Mouse (Mus musculus): Measurements from ENCODE around the gene Rev1. TPM values are rescaled to one million over a fixed set of nuclear protein-coding genes. Genes with fewer than 3 reads are reported as not detected.

The Rev1 gene
- 20.4 and 24.0 TPM in 2 replicates for polyA plus RNA-seq (2014; fragmentation: Nextera tagmentation; extraction: Ambion mirVana)

DNA sequence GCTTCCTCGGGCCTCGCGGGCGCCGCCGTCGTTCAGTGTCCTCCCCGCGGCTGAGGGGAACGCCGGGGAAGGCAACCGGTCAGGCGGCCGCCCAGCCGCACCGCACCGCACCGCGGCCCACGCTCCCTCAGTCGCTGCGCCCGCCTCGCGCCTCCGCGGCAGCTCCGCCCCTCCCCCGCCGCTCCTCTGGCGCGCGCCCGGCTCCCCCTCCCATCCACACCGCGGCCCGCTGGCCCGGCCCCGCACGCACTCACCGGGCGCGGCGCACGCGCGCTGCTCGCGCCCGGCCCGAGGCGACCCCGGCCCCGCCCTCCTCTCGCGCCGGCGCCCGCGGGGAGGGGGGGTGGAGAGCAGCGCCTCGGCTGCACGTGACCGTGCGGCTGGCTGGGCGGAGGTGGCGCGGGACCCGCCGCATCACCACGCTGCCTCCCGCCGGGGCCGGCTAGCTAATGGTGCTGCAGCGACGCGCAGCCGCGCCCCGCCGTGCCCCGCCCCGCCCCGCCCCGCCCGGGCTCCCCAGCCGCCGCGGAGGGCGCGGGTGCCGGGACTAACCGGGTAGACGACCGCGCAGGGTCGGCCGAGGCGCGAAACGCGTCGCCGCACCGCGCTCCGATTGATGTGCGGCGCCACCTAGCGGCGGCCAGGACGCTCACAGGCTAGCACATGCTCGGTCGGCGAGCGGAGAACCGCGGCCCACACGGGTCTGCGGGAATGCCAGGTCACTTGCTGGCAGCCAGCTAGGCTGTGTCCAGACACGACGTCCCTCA, at the start of gene Rev1:
Rev1 (minus strand) TSS at position 301 of the 767 bp plus-strand sequence.
- Histone ChIP-seq H3K4me3 (ENCODE audit: low read depth, low read length) (peak within 1 kb of the TSS; percentile 84), H3K4me2 (peak within 1 kb of the TSS; percentile 84), H3K4me1 (ENCODE audit: control insufficient read depth, insufficient read depth, low read length) (peaks cover 8% of the 10 kb centered on the region), H3K27me3 (ENCODE audit: control insufficient read depth, insufficient read depth, low read length) (no peaks in the 10 kb centered on the region), H3K27ac (ENCODE audit: low read depth, low read length) (peak within 1 kb of the TSS; percentile 95), H3K9ac (ENCODE audit: low read depth, low read length) (peak within 1 kb of the TSS; percentile 89), H3K9me3 (replicated peaks; ENCODE audit: control insufficient read depth, low read length) (no peaks in the 10 kb centered on the region), H3K36me3 (ENCODE audit: control insufficient read depth, insufficient read depth, low read length) (no peaks in the 10 kb centered on the region)
- ATAC-seq (replicated peaks; ENCODE audit: insufficient number of reproducible peaks, low FRiP score, low TSS enrichment) = peak; percentile 94
- WGBS (ENCODE audit: insufficient replicate concordance) = under 1% methylated on average over 56 of the region's 122 CpGs

DNA sequence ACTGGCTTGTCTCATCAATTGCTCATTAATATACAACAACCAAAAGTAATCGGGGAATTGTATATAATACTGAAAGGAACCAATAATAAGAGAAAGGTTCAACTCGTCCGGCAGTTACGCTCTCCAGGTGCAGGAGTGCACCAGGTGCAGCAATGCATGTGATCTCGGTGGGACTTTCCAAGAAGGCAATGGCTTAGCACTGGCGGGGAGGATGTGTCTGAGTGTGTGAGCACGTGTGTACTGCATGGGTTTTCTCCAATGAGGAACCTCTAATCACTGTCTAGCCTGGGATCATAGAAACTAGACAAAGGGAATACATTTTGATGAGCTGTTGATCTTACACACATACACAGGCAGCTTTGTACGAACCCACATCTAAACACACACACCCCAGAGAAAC, 49.3 kb upstream of the Rev1 start:
- H3K4me2 ChIP-seq = no peak overlapping the region
- no peak overlapping the region for H3K4me3 ChIP-seq (ENCODE audit: low read depth, low read length)
- no peak for ATAC-seq (replicated peaks; ENCODE audit: insufficient number of reproducible peaks, low FRiP score, low TSS enrichment)
- no peaks in the 10 kb centered on the region for H3K9me3 ChIP-seq (replicated peaks; ENCODE audit: control insufficient read depth, low read length)
- no peaks in the 10 kb centered on the region for H3K4me1 ChIP-seq (ENCODE audit: control insufficient read depth, insufficient read depth, low read length)
- no peak overlapping the region for H3K9ac ChIP-seq (ENCODE audit: low read depth, low read length)
- H3K27ac ChIP-seq (ENCODE audit: low read depth, low read length) = no peak overlapping the region
- no peaks in the 10 kb centered on the region for H3K27me3 ChIP-seq (ENCODE audit: control insufficient read depth, insufficient read depth, low read length)
- no peaks in the 10 kb centered on the region for H3K36me3 ChIP-seq (ENCODE audit: control insufficient read depth, insufficient read depth, low read length)
- WGBS (ENCODE audit: insufficient replicate concordance) = 86% methylated on average over 8 of the region's 8 CpGs

DNA sequence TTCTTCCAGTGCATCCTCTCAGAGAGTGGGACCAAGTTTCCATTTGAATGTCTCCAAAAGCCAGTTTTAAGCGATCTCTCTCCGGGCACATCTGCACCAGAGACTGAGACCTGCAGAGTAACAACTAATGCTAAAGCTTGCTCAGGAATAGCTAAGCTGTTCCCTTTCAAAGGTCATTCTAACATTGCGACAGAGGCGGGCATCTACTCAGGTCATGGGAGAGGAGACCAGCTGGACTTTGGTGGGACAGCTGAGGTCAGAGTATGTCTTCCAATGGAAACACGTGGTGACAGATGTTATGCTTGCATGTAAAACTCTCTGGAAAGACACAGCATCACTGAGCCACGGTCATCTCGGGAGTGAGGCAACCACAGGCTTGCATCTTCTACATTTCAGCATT, 46.5 kb upstream of the Rev1 start:
- no peak overlapping the region for H3K27ac ChIP-seq (ENCODE audit: low read depth, low read length)
- H3K27me3 ChIP-seq (ENCODE audit: control insufficient read depth, insufficient read depth, low read length) = no peaks in the 10 kb centered on the region
- no peaks in the 10 kb centered on the region for H3K9me3 ChIP-seq (replicated peaks; ENCODE audit: control insufficient read depth, low read length)
- no peaks in the 10 kb centered on the region for H3K4me1 ChIP-seq (ENCODE audit: control insufficient read depth, insufficient read depth, low read length)
- H3K9ac ChIP-seq (ENCODE audit: low read depth, low read length) = no peak overlapping the region
- no peak for ATAC-seq (replicated peaks; ENCODE audit: insufficient number of reproducible peaks, low FRiP score, low TSS enrichment)
- H3K4me3 ChIP-seq (ENCODE audit: low read depth, low read length) = no peak overlapping the region
- no peak overlapping the region for H3K4me2 ChIP-seq
- no peaks in the 10 kb centered on the region for H3K36me3 ChIP-seq (ENCODE audit: control insufficient read depth, insufficient read depth, low read length)
- 86% methylated on average over 7 of the region's 7 CpGs for WGBS (ENCODE audit: insufficient replicate concordance)

DNA sequence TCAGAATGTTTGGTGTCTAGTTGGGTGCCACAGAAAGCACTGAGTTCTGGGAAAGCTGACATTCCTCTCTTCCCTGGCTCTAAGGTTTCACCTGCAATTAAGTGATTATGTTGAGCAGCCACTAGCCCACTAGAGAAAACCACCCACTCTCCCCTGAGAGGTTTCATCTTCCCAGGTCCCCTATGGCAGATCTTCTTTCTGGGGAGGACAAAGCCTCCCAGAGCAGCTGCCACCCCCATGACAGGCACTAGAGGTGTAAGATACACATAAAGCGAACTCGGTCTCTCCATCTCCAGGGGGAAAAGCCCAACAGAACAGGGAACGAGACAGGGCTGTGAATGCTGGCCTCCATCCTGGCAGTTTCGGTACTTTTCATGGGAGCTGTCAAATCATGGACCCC, 42.3 kb upstream of the Rev1 start:
- H3K9me3 ChIP-seq (replicated peaks; ENCODE audit: control insufficient read depth, low read length) = no peaks in the 10 kb centered on the region
- 84% methylated on average over 4 of the region's 4 CpGs for WGBS (ENCODE audit: insufficient replicate concordance)
- no peak overlapping the region for H3K4me3 ChIP-seq (ENCODE audit: low read depth, low read length)

DNA sequence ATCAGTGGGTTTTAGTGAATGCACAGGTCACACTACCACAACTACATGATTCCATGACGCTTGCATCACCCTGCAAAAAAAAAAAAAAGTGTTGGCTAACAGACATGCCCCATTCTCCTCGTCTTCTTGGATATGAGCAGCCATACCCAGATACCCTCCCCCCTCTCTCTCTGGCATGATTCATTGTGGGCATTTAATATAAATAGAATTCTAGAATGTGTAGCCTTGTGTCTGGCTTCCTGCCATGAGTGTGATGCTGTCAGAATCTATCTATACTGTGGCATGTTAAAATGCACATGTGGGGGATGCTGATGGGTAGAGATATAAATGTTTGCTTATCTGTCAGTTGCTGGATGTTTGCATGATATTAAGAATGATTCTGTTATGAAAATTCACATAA, 36.1 kb upstream of the Rev1 start:
- Histone ChIP-seq H3K27ac (ENCODE audit: low read depth, low read length) (no peak overlapping the region), H3K4me2 (no peak overlapping the region), H3K4me1 (ENCODE audit: control insufficient read depth, insufficient read depth, low read length) (no peaks in the 10 kb centered on the region), H3K9ac (ENCODE audit: low read depth, low read length) (no peak overlapping the region), H3K9me3 (replicated peaks; ENCODE audit: control insufficient read depth, low read length) (no peaks in the 10 kb centered on the region), H3K27me3 (ENCODE audit: control insufficient read depth, insufficient read depth, low read length) (no peaks in the 10 kb centered on the region), H3K36me3 (ENCODE audit: control insufficient read depth, insufficient read depth, low read length) (no peaks in the 10 kb centered on the region), H3K4me3 (ENCODE audit: low read depth, low read length) (no peak overlapping the region)
- 66% methylated on average over 2 of the region's 2 CpGs for WGBS (ENCODE audit: insufficient replicate concordance)
- ATAC-seq (replicated peaks; ENCODE audit: insufficient number of reproducible peaks, low FRiP score, low TSS enrichment) = no peak

More for the DNA sequence above, 42.3 kb upstream of the Rev1 start:
- Histone ChIP-seq H3K27ac (ENCODE audit: low read depth, low read length) (no peak overlapping the region), H3K4me1 (ENCODE audit: control insufficient read depth, insufficient read depth, low read length) (no peaks in the 10 kb centered on the region), H3K27me3 (ENCODE audit: control insufficient read depth, insufficient read depth, low read length) (no peaks in the 10 kb centered on the region), H3K9ac (ENCODE audit: low read depth, low read length) (no peak overlapping the region), H3K4me2 (no peak overlapping the region), H3K36me3 (ENCODE audit: control insufficient read depth, insufficient read depth, low read length) (no peaks in the 10 kb centered on the region)
- ATAC-seq (replicated peaks; ENCODE audit: insufficient number of reproducible peaks, low FRiP score, low TSS enrichment) = no peak

DNA sequence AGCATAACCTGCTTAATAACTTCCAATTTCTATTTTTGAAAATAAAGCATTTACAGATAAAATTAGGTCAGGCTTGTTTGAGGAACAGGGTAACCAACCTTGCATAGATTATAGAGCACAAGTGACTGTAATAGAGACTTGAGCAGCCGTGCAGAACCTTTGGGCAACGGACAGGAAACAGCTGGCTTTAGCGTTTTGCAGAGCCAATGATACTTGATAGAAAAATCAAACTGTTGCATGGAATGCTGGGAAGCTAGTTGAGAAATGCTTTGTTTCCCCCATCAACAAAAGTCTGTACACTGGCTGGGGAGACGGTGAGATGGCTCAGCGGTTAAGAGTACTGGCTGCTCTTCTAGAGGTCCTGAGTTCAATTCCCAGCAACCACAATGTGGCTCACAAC, 20.5 kb upstream of the Rev1 start:
- Histone ChIP-seq H3K9me3 (replicated peaks; ENCODE audit: control insufficient read depth, low read length) (no peaks in the 10 kb centered on the region), H3K27ac (ENCODE audit: low read depth, low read length) (no peak overlapping the region), H3K27me3 (ENCODE audit: control insufficient read depth, insufficient read depth, low read length) (no peaks in the 10 kb centered on the region), H3K36me3 (ENCODE audit: control insufficient read depth, insufficient read depth, low read length) (no peaks in the 10 kb centered on the region), H3K4me3 (ENCODE audit: low read depth, low read length) (no peak overlapping the region), H3K9ac (ENCODE audit: low read depth, low read length) (no peak overlapping the region), H3K4me1 (ENCODE audit: control insufficient read depth, insufficient read depth, low read length) (no peaks in the 10 kb centered on the region), H3K4me2 (no peak overlapping the region)
- ATAC-seq (replicated peaks; ENCODE audit: insufficient number of reproducible peaks, low FRiP score, low TSS enrichment) = no peak
- WGBS (ENCODE audit: insufficient replicate concordance) = 82% methylated on average over 5 of the region's 5 CpGs

DNA sequence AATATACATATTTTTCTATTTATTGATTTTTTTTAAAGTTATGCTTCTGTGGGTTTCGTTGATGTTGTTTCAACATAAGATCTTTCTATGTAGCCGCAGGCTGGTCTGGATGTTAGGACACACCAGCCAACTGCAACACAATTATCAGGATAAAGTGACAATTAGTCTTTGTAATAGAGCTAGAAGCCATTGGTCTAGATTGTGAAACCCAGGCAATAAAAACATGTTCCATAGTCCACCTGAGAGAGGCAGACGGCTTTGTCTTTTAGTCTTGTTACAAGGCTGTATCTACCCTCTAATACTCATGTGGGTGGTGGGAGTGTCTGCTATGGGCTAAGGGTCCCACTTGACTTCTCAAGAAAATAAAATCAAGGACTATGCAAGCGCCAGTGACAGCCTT, 16.4 kb upstream of the Rev1 start:
- Histone ChIP-seq H3K4me1 (ENCODE audit: control insufficient read depth, insufficient read depth, low read length) (no peaks in the 10 kb centered on the region), H3K4me3 (ENCODE audit: low read depth, low read length) (no peak overlapping the region), H3K9me3 (replicated peaks; ENCODE audit: control insufficient read depth, low read length) (no peaks in the 10 kb centered on the region), H3K36me3 (ENCODE audit: control insufficient read depth, insufficient read depth, low read length) (no peaks in the 10 kb centered on the region), H3K4me2 (no peak overlapping the region), H3K9ac (ENCODE audit: low read depth, low read length) (no peak overlapping the region), H3K27me3 (ENCODE audit: control insufficient read depth, insufficient read depth, low read length) (no peaks in the 10 kb centered on the region), H3K27ac (ENCODE audit: low read depth, low read length) (no peak overlapping the region)
- ATAC-seq (replicated peaks; ENCODE audit: insufficient number of reproducible peaks, low FRiP score, low TSS enrichment) = no peak
- WGBS (ENCODE audit: insufficient replicate concordance) = 86% methylated on average over 4 of the region's 4 CpGs

DNA sequence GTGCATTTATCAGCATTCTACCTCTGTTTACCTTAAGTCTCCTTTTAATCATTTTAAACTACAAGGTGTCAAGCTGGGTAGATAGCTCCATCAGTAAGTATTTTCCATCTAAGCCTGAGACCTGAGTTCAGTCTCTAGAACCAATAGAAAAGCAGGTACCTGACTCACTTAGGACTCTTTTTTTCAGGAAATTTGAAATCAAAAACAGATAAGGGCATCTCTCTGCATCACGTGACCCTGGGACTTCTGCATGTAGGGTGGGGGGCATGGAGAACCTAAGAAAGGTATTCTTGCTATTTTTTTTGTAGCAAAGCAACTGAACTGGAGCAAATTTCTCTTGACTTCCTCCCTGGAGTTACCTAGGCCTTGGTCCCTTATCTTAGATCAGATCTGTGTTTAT, 11.8 kb upstream of the Rev1 start:
- Histone ChIP-seq H3K4me2 (no peak overlapping the region), H3K36me3 (ENCODE audit: control insufficient read depth, insufficient read depth, low read length) (no peaks in the 10 kb centered on the region), H3K9me3 (replicated peaks; ENCODE audit: control insufficient read depth, low read length) (no peaks in the 10 kb centered on the region), H3K27me3 (ENCODE audit: control insufficient read depth, insufficient read depth, low read length) (no peaks in the 10 kb centered on the region), H3K4me3 (ENCODE audit: low read depth, low read length) (no peak overlapping the region), H3K4me1 (ENCODE audit: control insufficient read depth, insufficient read depth, low read length) (no peaks in the 10 kb centered on the region), H3K27ac (ENCODE audit: low read depth, low read length) (no peak overlapping the region), H3K9ac (ENCODE audit: low read depth, low read length) (no peak overlapping the region)
- WGBS (ENCODE audit: insufficient replicate concordance) = 77% methylated on average over 1 of the region's 1 CpGs
- ATAC-seq (replicated peaks; ENCODE audit: insufficient number of reproducible peaks, low FRiP score, low TSS enrichment) = no peak

DNA sequence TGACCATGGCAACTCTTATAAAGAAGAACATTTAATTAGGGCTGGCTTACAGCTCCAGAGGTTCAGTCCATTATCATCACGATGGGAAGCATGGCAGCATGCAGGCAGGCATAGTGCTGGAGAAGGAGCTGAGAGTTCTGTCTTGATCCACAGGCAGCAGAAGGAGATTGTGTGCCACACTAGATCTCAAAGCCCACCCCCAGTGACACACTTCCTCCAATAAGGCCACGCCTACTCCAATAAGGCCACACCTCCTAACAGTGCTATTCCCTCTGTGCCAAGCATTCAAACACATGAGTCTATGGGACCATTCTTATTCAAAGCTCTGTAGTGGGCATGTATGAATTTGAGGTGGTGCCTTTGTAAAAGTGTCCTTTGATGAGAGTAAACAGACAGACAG, 11.3 kb upstream of the Rev1 start:
- Histone ChIP-seq H3K9me3 (replicated peaks; ENCODE audit: control insufficient read depth, low read length) (no peaks in the 10 kb centered on the region), H3K9ac (ENCODE audit: low read depth, low read length) (no peak overlapping the region), H3K27ac (ENCODE audit: low read depth, low read length) (no peak overlapping the region), H3K4me3 (ENCODE audit: low read depth, low read length) (no peak overlapping the region), H3K4me1 (ENCODE audit: control insufficient read depth, insufficient read depth, low read length) (no peaks in the 10 kb centered on the region), H3K27me3 (ENCODE audit: control insufficient read depth, insufficient read depth, low read length) (no peaks in the 10 kb centered on the region), H3K4me2 (no peak overlapping the region), H3K36me3 (ENCODE audit: control insufficient read depth, insufficient read depth, low read length) (no peaks in the 10 kb centered on the region)
- 63% methylated on average over 2 of the region's 2 CpGs for WGBS (ENCODE audit: insufficient replicate concordance)
- ATAC-seq (replicated peaks; ENCODE audit: insufficient number of reproducible peaks, low FRiP score, low TSS enrichment) = no peak

Data from heart, embryonic 11.5 days (tissue).